8 mouse cellular contexts compared by ENCODE assay signal in the genomic region with DNA sequence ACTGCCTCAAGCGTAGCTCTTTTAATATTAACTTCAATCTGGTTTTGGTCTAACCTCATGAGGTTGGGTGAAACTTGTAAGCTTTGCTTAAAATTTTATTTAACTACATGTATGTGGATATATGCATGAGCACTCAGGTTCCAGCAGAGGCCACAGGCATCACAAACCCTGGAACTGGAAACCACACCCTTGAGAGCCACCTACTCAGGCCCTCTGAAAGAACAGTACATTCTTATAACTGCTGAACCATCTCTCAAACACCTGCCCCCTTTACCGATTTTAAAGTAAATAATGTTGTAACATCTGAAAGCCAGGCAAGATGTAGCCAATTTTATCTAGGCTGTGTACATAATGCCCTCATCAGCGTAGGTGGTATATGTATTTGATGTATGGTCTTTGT. TPM values are rescaled to one million over a fixed set of nuclear protein-coding genes. Genes with fewer than 3 reads are reported as not detected.
DNase-seq lines count a peak whose midpoint lies in the region; ATAC-seq and TF ChIP-seq lines count a peak whose summit lies in the region.

No protein-coding gene starts in this region.

- TF ChIP-seq EP300 in heart, adult 2 months (IDR thresholded peaks at IDR 0.05; ENCODE audit: insufficient read depth, low read depth, low read length) = no peak

- no peak for TF ChIP-seq CTCF in heart, adult 2 months (IDR thresholded peaks at IDR 0.05)

- H3K9ac ChIP-seq in heart, adult 2 months (ENCODE audit: low read depth, low read length) = peak overlapping the region; percentile 93
- no peak overlapping the region for H3K9ac ChIP-seq in forebrain, embryonic 12.5 days
- no peak overlapping the region for H3K9ac ChIP-seq in liver, embryonic 15.5 days

- H3K4me1 ChIP-seq in heart, adult 2 months (ENCODE audit: control insufficient read depth, insufficient read depth, low read length) = no peaks in the 10 kb centered on the region; the same call in none of the 2 replicates
- no peaks in the 10 kb centered on the region; the same call in 1 of the 2 replicates for H3K4me1 ChIP-seq in forebrain, embryonic 12.5 days
- peaks cover 16% of the 10 kb centered on the region for H3K4me1 ChIP-seq in liver, embryonic 15.5 days (replicated peaks)

- no peak for TF ChIP-seq POLR2A in heart, adult 2 months (IDR thresholded peaks at IDR 0.05; ENCODE audit: insufficient read depth, low read depth, low read length)

- no peaks in the 10 kb centered on the region for H3K79me2 ChIP-seq in heart, adult 2 months (replicated peaks; ENCODE audit: control insufficient read depth, insufficient read depth, low read length)

- no peak; the same call in 1 of the 2 replicates for ATAC-seq in forebrain, embryonic 12.5 days (ENCODE audit: low FRiP score)
- ATAC-seq in liver, embryonic 15.5 days (ENCODE audit: insufficient read depth) = no peak

- H3K4me3 ChIP-seq in heart, adult 2 months = peak overlapping the region; percentile 76
- no peak overlapping the region for H3K4me3 ChIP-seq in forebrain, embryonic 12.5 days (replicated peaks)
- H3K4me3 ChIP-seq in liver, embryonic 15.5 days (replicated peaks) = peak overlapping the region; percentile 72; the same call in 1 of the 2 replicates

- peak overlapping the region; percentile 66 for H3K4me2 ChIP-seq in forebrain, embryonic 12.5 days
- H3K4me2 ChIP-seq in liver, embryonic 15.5 days = peak overlapping the region; percentile 87

- intact Hi-C loops in heart, adult 2 months (cut with DNase I) = loop anchor here (1.0 to 2.0 kb wide), 3 partner anchors 14 to 46 kb away; partner anchors contain the start of gene Oxct1
- intact Hi-C loops in heart, postnatal 10 days (cut with DNase I) = loop anchor here (1.0 to 5.0 kb wide), 3 partner anchors 15 to 543 kb away; partner anchors contain the start of genes AW549877 and Oxct1

- H3K9me3 ChIP-seq in forebrain, embryonic 12.5 days = no peaks in the 10 kb centered on the region
- no peaks in the 10 kb centered on the region for H3K9me3 ChIP-seq in liver, embryonic 15.5 days (replicated peaks)

- peak overlapping the region; percentile 96 for H3K27ac ChIP-seq in heart, adult 2 months
- peak overlapping the region; percentile 93; the same call in 1 of the 2 replicates for H3K27ac ChIP-seq in forebrain, embryonic 12.5 days
- H3K27ac ChIP-seq in liver, embryonic 15.5 days (replicated peaks) = peak overlapping the region; percentile 85

- WGBS in heart, adult 2 months = 63% methylated on average over 3 of the region's 3 CpGs
- 93% methylated on average over 3 of the region's 3 CpGs for WGBS in forebrain, embryonic 12.5 days
- 61% methylated on average over 3 of the region's 3 CpGs for whole genome bisulfite sequencing in liver, embryonic 15.5 days (ENCODE audit: insufficient replicate concordance)

- H3K27me3 ChIP-seq in heart, adult 2 months (ENCODE audit: control insufficient read depth, insufficient read depth, low read length) = no peaks in the 10 kb centered on the region
- H3K27me3 ChIP-seq in forebrain, embryonic 12.5 days = no peaks in the 10 kb centered on the region
- H3K27me3 ChIP-seq in liver, embryonic 15.5 days = no peaks in the 10 kb centered on the region

- no peak for DNase-seq in heart, adult 2 months
- DNase-seq in heart, postnatal 10 days = no peak
- DNase-seq in CD4-positive helper T cell, adult 2 months (ENCODE audit: low read depth, low spot score) = peak; percentile 29
- DNase-seq in urinary bladder, postnatal 25 days (ENCODE audit: low spot score) = no peak
- no peak for DNase-seq in right cerebral cortex, postnatal 25 days
- no peak for DNase-seq in gastrocnemius, postnatal 4 days (ENCODE audit: low spot score in 2 of 2)

- peaks cover 20% of the 10 kb centered on the region for H3K36me3 ChIP-seq in heart, adult 2 months (ENCODE audit: control insufficient read depth, insufficient read depth, low read length)
- peaks cover 23% of the 10 kb centered on the region for H3K36me3 ChIP-seq in forebrain, embryonic 12.5 days (replicated peaks)
- peaks cover 1% of the 10 kb centered on the region for H3K36me3 ChIP-seq in liver, embryonic 15.5 days (replicated peaks)

RNA-seq across cellular contexts. Expression of gene Fbxo4, which starts 0.5 kb away (rescaled TPM):
- total RNA-seq in heart, adult 2 months (2021) = 1 to 10 TPM; 6.7 to 8.1 TPM
- 6.0 and 9.9 TPM in 2 replicates for polyA plus RNA-seq in heart, adult 2 months (2012; rRNA removed)
- total RNA-seq in heart, postnatal 10 days (2021) = 10 to 100 TPM; 10.4 to 13.3 TPM
- 4.9 and 7.4 TPM in 2 replicates for polyA plus RNA-seq in forebrain, embryonic 12.5 days (2016; fragmentation: Nextera tagmentation; extraction: Ambion mirVana)
- 2.9 and 3.2 TPM in 2 replicates for polyA plus RNA-seq in liver, embryonic 15.5 days (2015; fragmentation: Nextera tagmentation; extraction: Ambion mirVana)
- total RNA-seq in gastrocnemius, postnatal 4 days (2021) = 1 to 10 TPM; 7.6 to 9.2 TPM

RNA-seq across cellular contexts. Expression of gene AW549877, which starts 15.7 kb away (rescaled TPM):
- 10 to 100 TPM; 19.3 to 21.2 TPM for total RNA-seq in heart, adult 2 months (2021)
- polyA plus RNA-seq in heart, adult 2 months (2012; rRNA removed) = 11.7 and 30.0 TPM in 2 replicates
- total RNA-seq in heart, postnatal 10 days (2021) = 10 to 100 TPM; 24.7 to 25.4 TPM
- 57.0 and 62.5 TPM in 2 replicates for polyA plus RNA-seq in forebrain, embryonic 12.5 days (2016; fragmentation: Nextera tagmentation; extraction: Ambion mirVana)
- polyA plus RNA-seq in liver, embryonic 15.5 days (2015; fragmentation: Nextera tagmentation; extraction: Ambion mirVana) = 6.6 and 6.7 TPM in 2 replicates
- 10 to 100 TPM; 19.2 to 22.8 TPM for total RNA-seq in gastrocnemius, postnatal 4 days (2021)

RNA-seq across cellular contexts. Expression of gene Oxct1, which starts 46.3 kb away (rescaled TPM):
- total RNA-seq in heart, adult 2 months (2021) = 1,000 to 10,000 TPM; 1,394 to 1,524 TPM
- 304 and 520 TPM in 2 replicates for polyA plus RNA-seq in heart, adult 2 months (2012; rRNA removed)
- total RNA-seq in heart, postnatal 10 days (2021) = 100 to 1,000 TPM; 229 to 262 TPM
- polyA plus RNA-seq in forebrain, embryonic 12.5 days (2016; fragmentation: Nextera tagmentation; extraction: Ambion mirVana) = 225 and 233 TPM in 2 replicates
- polyA plus RNA-seq in liver, embryonic 15.5 days (2015; fragmentation: Nextera tagmentation; extraction: Ambion mirVana) = 21.5 and 25.7 TPM in 2 replicates
- total RNA-seq in gastrocnemius, postnatal 4 days (2021) = 10 to 100 TPM; 80.8 to 87.5 TPM

Comparison
In these comparisons a context has a peak if more than half of its experiments do, and no peak if none do; other contexts are left out.
1. RNA of gene Oxct1, which starts 46.3 kb away (total RNA-seq): 1,394 to 1,524 TPM in heart, adult 2 months; 229 to 262 TPM in heart, postnatal 10 days and 80.8 to 87.5 TPM in gastrocnemius, postnatal 4 days; every median in the first group is over 4 times any median in the second.
2. Peak in every context shown above with its lines, with median percentiles within 50 percentile points of each other: H3K27ac ChIP-seq.